Mouse (Mus musculus) lung, postnatal 0 days (tissue): ENCODE results near the gene Pnpla7.

Experiments used
- CTCF ChIP-seq: IDR thresholded peaks from 2 replicates; pipeline ENCODE4 v1.5.1; 2016; ENCODE audit warnings: antibody characterized with exemption, mild to moderate bottlenecking
- EP300 ChIP-seq: IDR thresholded peaks from 2 replicates; pipeline ENCODE4 v1.6.1; 2016; ENCODE audit warnings: antibody characterized with exemption, mild to moderate bottlenecking, control low read depth

GRCm38 (mm10) chr2:25054221-25055067 is 78.6 kb downstream of the Pnpla7 start, which contains the start of gene Nsmf:
- TF ChIP-seq CTCF (peak; percentile 42), EP300 (no peak)
